Mouse (Mus musculus): ENCODE results near the gene Wnt5b.
"Not testable (repeated sequence)": the region's sequence is repeated elsewhere in the genome, so short reads cannot be mapped to it uniquely, and the experiment has no call there.

The Wnt5b gene

GRCm38 (mm10) chr6:119451981-119452499 lies 92.1 kb downstream of the Wnt5b start:
- peak; percentile 63 for DNase-seq (ENCODE audit: low spot score)

- no peak for DNase-seq (ENCODE audit: low spot score)
These were observed 92.9 kb downstream of the Wnt5b start for GRCm38 (mm10) chr6:119450965-119451943.

GRCm38 (mm10) chr6:119449060-119449499 lies 95.1 kb downstream of the Wnt5b start:
- peak; percentile 71 for DNase-seq (ENCODE audit: low spot score)

- DNase-seq (ENCODE audit: low spot score) = peak; percentile 35
These were observed 95.7 kb downstream of the Wnt5b start for GRCm38 (mm10) chr6:119448321-119449059.

- DNase-seq (ENCODE audit: low spot score) = no peak
These were observed 98.2 kb downstream of the Wnt5b start for GRCm38 (mm10) chr6:119445671-119446607.

GRCm38 (mm10) chr6:119443742-119444645 lies 100.2 kb downstream of the Wnt5b start:
- peak; percentile 74 for DNase-seq (ENCODE audit: low spot score)

DNA sequence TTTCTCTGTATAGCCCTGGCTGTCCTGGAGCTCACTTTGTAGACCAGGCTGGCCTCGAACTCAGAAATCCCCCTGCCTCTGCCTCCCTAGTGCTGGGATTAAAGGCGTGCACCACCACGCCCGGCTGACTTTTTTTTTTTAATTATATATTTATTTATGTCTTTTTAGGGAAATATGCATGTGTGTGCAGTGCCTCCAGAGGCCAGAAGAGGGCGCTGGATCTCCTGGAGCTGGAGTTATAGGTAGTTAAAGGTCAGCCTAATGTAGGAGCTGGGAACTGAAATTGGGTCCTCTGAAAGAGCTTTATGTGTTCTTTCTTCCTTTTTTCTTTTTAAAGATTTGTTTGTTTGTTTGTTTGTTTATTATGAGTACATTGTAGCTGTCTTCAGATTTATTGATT lies 101.4 kb downstream of the Wnt5b start:
- DNase-seq (ENCODE audit: low spot score) = not testable (repeated sequence)

- DNase-seq (ENCODE audit: low spot score) = no peak
These were observed 106.0 kb downstream of the Wnt5b start for GRCm38 (mm10) chr6:119437894-119438761.

DNA sequence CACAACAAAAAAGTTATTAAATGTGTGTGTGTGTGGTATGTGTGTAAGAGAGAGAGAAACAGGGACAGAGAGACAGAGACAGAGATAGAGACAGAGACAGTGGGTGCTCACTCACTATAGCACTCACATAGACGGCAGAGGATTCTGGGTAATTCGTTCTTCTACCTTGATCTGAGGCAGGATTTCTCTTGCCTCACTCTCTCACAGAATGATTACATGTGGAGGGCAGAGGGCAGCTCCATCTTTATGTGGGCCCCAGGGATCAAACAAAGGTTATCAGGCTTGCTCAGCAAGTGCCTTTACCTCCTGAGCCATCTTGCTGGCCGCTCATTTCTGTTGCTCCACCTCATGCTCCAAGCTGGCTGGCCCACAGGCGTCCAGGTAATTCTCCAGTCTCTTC lies 109.8 kb downstream of the Wnt5b start:
- no peak for DNase-seq (ENCODE audit: low spot score)

GRCm38 (mm10) chr6:119431751-119432324 lies 112.3 kb downstream of the Wnt5b start:
- no peak for DNase-seq (ENCODE audit: low spot score)

DNA sequence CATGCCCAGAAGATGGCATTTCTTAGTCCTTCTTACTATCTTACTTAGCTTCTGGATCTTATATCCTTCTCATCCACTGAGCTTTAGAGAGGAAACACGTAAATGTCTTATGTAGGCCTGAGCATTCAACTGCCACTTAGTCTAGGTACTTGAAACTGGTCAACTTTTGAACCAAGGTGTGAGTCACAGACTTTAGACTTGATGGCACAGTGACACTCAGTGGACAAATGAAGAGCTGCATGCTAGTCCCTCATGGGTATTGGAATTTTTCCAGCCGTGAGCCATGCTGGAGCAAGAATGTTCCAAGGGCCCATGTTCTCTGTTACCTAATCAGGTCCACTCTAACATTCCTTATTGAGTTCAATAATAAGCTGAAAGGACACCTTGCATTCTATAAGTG lies 113.6 kb downstream of the Wnt5b start:
- DNase-seq (ENCODE audit: low spot score) = peak; percentile 34

- DNase-seq (ENCODE audit: low spot score) = no peak
These were observed 114.8 kb downstream of the Wnt5b start for GRCm38 (mm10) chr6:119429311-119429710.

- no peak for DNase-seq (ENCODE audit: low spot score)
These were observed 115.5 kb downstream of the Wnt5b start for GRCm38 (mm10) chr6:119428611-119429010.

GRCm38 (mm10) chr6:119421001-119421400 lies 123.1 kb downstream of the Wnt5b start:
- DNase-seq (ENCODE audit: low spot score) = no peak

GRCm38 (mm10) chr6:119420357-119420756 lies 123.8 kb downstream of the Wnt5b start:
- DNase-seq (ENCODE audit: low spot score) = no peak

DNA sequence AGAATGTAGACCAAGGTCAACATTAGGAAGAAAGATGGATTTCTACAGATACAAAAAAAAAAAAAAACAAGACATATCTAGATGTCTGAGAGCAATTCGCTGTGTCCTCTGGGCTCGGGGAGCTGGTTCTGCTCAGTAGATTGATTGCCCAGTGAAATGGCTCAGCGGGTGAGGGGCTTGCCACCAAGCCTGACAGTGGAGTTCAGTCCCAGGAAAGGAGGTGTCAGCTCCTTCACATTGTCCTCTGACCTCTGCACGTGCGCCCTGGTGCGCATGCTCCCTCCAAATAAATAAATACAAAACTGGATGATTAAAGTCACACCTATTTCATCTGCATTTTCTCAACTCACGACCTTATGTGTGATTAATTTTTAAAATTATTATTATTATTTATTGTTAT lies 124.7 kb downstream of the Wnt5b start:
- DNase-seq (ENCODE audit: low spot score) = no peak

DNA sequence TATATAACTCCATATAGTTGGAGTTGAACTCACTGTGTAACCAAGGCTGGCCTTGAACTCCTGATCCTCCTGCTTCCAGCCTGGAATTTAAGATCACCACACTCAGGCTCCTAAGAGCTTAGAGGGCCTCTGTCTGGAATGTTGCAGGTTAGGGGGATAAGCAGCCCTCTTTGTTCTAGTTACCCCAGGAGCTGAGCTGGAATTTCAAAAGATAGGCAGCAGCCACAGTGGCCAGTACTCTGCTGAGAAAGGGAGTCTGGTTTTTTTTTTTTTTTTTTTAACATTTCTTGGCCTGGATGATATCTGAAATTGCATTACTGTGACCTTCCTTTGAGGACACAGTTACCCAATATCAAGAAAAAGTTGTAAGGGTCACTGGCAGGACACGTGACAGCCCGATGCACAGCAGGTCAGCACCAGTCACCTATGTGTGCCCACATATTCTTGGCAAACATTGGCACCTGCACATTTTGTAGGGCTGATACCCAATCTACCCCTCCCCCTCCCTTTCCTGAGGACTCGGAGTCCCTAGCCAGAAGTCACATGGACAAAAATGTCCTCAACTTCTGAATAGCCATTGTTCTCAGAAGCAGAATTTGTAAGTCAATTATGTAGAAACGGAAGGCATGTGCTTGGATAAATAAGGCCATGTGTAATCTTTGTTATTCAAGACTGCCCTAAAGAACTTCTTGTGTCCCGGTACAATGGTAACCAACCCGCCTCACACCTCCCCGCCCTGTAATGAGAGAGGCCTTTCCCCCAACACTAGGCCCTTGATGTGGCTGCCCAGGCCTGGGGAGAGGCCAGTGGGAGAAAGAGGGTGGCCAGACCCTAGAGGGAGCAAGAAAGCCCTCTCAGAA lies 125.5 kb downstream of the Wnt5b start:
- DNase-seq (ENCODE audit: low spot score) = peak; percentile 28

- no peak for DNase-seq (ENCODE audit: low spot score)
These were observed 126.3 kb downstream of the Wnt5b start for GRCm38 (mm10) chr6:119417821-119418220.
